Mouse (Mus musculus) lung, adult 2 months (tissue): Measurements from ENCODE around the gene Xlr5a.
"Not testable (repeated sequence)": the region's sequence is repeated elsewhere in the genome, so short reads cannot be mapped to it uniquely, and the experiment has no call there.

Experiments used
- CTCF ChIP-seq: fragments of 200-500 bp; IDR thresholded peaks from 2 replicates; pipeline ENCODE4 v1.5.1; 2011; ENCODE audit warnings: mild to moderate bottlenecking, low read length, control low read depth; ENCODE audit not compliant: insufficient read depth
- POLR2A ChIP-seq: fragments of 200-500 bp; IDR thresholded peaks from 2 replicates; pipeline ENCODE4 v1.6.1; 2011; ENCODE audit warnings: low read depth, mild to moderate bottlenecking, control low read depth, low read length, borderline replicate concordance; ENCODE audit errors: extremely low read depth

GRCm38 (mm10) chrX:73213819-73214564 lies 78.8 kb downstream of the Xlr5a start, which contains the start of gene Xlr4b:
- TF ChIP-seq CTCF, POLR2A: not testable (repeated sequence)
